Mouse (Mus musculus) liver, embryonic 14.5 days (tissue): ENCODE measurements at regions not wholly inside any gene's neighbourhood (a gene's known extent, or its start where the extent isn't known, plus 50 kb on each side); places are given as distances from the start of the nearest gene placed in this dataset.

Source experiments
- ATAC-seq: fragments of 200-750 bp; cut with Nextera tagmentation; 2 replicates; pipeline ENCODE4 v1.8.0; 2017; ENCODE audit warnings: moderate number of reproducible peaks, mild to moderate bottlenecking, moderate library complexity; ENCODE audit not compliant: insufficient read depth
- DNase-seq, 3 experiments: peaks; one replicate each; pipeline ENCODE4 v3.0.0-alpha.2; 2012 to 2013; ENCODE audit warnings: low read depth in 3 of 3, low spot score in 3 of 3
- H3K27ac ChIP-seq: fragments of 300-500 bp; sonication (generic); 2 replicates; pipeline ENCODE4 v1.5.1; 2014; ENCODE audit warnings: moderate library complexity, mild to moderate bottlenecking, control low read depth, inconsistent platforms
- H3K27me3 ChIP-seq: fragments of 300-500 bp; sonication (generic); 2 replicates; pipeline ENCODE4 v1.6.1; 2014; ENCODE audit warnings: mild to moderate bottlenecking, low read length, moderate library complexity; ENCODE audit not compliant: control insufficient read depth, insufficient read depth
- H3K36me3 ChIP-seq: fragments of 300-500 bp; sonication (generic); replicated peaks from 2 replicates; pipeline ENCODE4 v1.6.1; 2014; ENCODE audit warnings: low read depth; ENCODE audit not compliant: control insufficient read depth, insufficient read depth
- H3K4me1 ChIP-seq, 2 experiments: fragments of 200-500 bp in 1 of 2; fragments of 300-500 bp in 1 of 2; sonication (generic) in 1 of 2; replicated peaks; 2 replicates each; pipeline ENCODE4 v1.6.1; 2012 to 2014; ENCODE audit warnings: antibody characterized with exemption in 1 of 2, inconsistent platforms in 1 of 2, low read length in 1 of 2; ENCODE audit not compliant: control insufficient read depth in 2 of 2, insufficient read depth in 2 of 2
- H3K4me2 ChIP-seq: fragments of 300-500 bp; sonication (generic); 2 replicates; pipeline ENCODE4 v1.6.1; 2014; ENCODE audit warnings: low read depth, mild to moderate bottlenecking, control low read depth, moderate library complexity
- H3K4me3 ChIP-seq, 2 experiments: fragments of 200-500 bp in 1 of 2; fragments of 300-500 bp in 1 of 2; sonication (generic) in 1 of 2; 2 replicates each; pipeline ENCODE4 v1.5.1; 2012 to 2014; ENCODE audit warnings: low read depth in 2 of 2, low read length in 2 of 2, mild to moderate bottlenecking in 2 of 2, control low read depth in 1 of 2, inconsistent platforms in 1 of 2, moderate library complexity in 1 of 2; ENCODE audit not compliant: insufficient read depth in 1 of 2
- H3K9ac ChIP-seq: fragments of 300-500 bp; sonication (generic); replicated peaks from 2 replicates; pipeline ENCODE4 v1.6.1; 2014; ENCODE audit warnings: mild to moderate bottlenecking, control low read depth, moderate library complexity
- H3K9me3 ChIP-seq: fragments of 300-500 bp; sonication (generic); 2 replicates; pipeline ENCODE4 v1.6.1; 2016; ENCODE audit warnings: low read length, mixed read lengths; ENCODE audit not compliant: control insufficient read depth
- CTCF ChIP-seq: IDR thresholded peaks from 2 replicates; pipeline ENCODE4 v1.5.1; 2016; ENCODE audit warnings: antibody characterized with exemption, low read depth, control low read depth
- EP300 ChIP-seq: IDR thresholded peaks from 2 replicates; pipeline ENCODE4 v1.6.1; 2016; ENCODE audit warnings: antibody characterized with exemption, low read depth
- WGBS: fragments of 180-500 bp; shearing (Covaris S2); extraction: QIAGEN DNeasy Blood & Tissue Kit; methylation state at CpG from one replicate; pipeline ENCODE4 v1.1.7; 2014; ENCODE audit not compliant: insufficient replicate concordance; 5-methylcytosine and 5-hydroxymethylcytosine counted together

- WGBS = 61% methylated on average over 8 of the region's 8 CpGs
- no peaks in the 10 kb centered on the region for H3K27me3 ChIP-seq
- H3K27ac ChIP-seq = no peak overlapping the region
- TF ChIP-seq EP300 (no peak), CTCF (no peak)
- H3K36me3 ChIP-seq = no peaks in the 10 kb centered on the region
- no peaks in the 10 kb centered on the region for H3K9me3 ChIP-seq
- no peaks in the 10 kb centered on the region for H3K4me1 ChIP-seq
- H3K4me2 ChIP-seq = no peak overlapping the region
- H3K4me3 ChIP-seq = no peak overlapping the region
- H3K9ac ChIP-seq = no peak overlapping the region
- ATAC-seq (no peak), DNase-seq (no peak)
Measured at GRCm38 (mm10) chr1:35428126-35428840, 578.5 kb downstream of the Plekhb2 start.

- no peak overlapping the region for H3K9ac ChIP-seq
Measured at GRCm38 (mm10) chr1:35429471-35429870, 579.7 kb downstream of the Plekhb2 start.

GRCm38 (mm10) chr1:35435721-35436120 is 585.9 kb downstream of the Plekhb2 start:
- TF ChIP-seq EP300 (no peak), CTCF (no peak)
- H3K9me3 ChIP-seq = no peaks in the 10 kb centered on the region
- H3K4me2 ChIP-seq = no peak overlapping the region
- no peak overlapping the region for H3K27ac ChIP-seq
- no peak overlapping the region for H3K9ac ChIP-seq
- DNase-seq (no peak), ATAC-seq (no peak)
- WGBS = 63% methylated on average over 3 of the region's 3 CpGs
- H3K36me3 ChIP-seq = no peaks in the 10 kb centered on the region
- H3K4me1 ChIP-seq = no peaks in the 10 kb centered on the region
- H3K4me3 ChIP-seq = no peak overlapping the region
- no peaks in the 10 kb centered on the region for H3K27me3 ChIP-seq

More at GRCm38 (mm10) chr1:35429471-35429870, 579.7 kb downstream of the Plekhb2 start:
- H3K4me3 ChIP-seq = no peak overlapping the region
- H3K9me3 ChIP-seq = no peaks in the 10 kb centered on the region
- no peak overlapping the region for H3K4me2 ChIP-seq
- no peak for DNase-seq
- 42% methylated on average over 1 of the region's 1 CpGs for WGBS
- H3K36me3 ChIP-seq = no peaks in the 10 kb centered on the region
- H3K4me1 ChIP-seq = no peaks in the 10 kb centered on the region
- TF ChIP-seq EP300 = no peak
- no peak overlapping the region for H3K27ac ChIP-seq
- no peak for ATAC-seq
- no peaks in the 10 kb centered on the region for H3K27me3 ChIP-seq

GRCm38 (mm10) chr1:35447345-35447744 is 597.6 kb downstream of the Plekhb2 start:
- Histone ChIP-seq H3K4me1 (no peaks in the 10 kb centered on the region), H3K4me2 (no peak overlapping the region), H3K27ac (no peak overlapping the region), H3K9me3 (no peaks in the 10 kb centered on the region), H3K36me3 (no peaks in the 10 kb centered on the region), H3K27me3 (no peaks in the 10 kb centered on the region), H3K4me3 (no peak overlapping the region), H3K9ac (no peak overlapping the region)
- DNase-seq (no peak), ATAC-seq (no peak)
- TF ChIP-seq EP300 = no peak
- 0 out of 2 replicates have a peak, but pooled peaks have one; percentile 2 for TF ChIP-seq CTCF

- Histone ChIP-seq H3K4me1 (no peaks in the 10 kb centered on the region), H3K9me3 (no peaks in the 10 kb centered on the region), H3K27me3 (no peaks in the 10 kb centered on the region), H3K9ac (no peak overlapping the region), H3K4me3 (no peak overlapping the region), H3K27ac (no peak overlapping the region), H3K36me3 (no peaks in the 10 kb centered on the region), H3K4me2 (no peak overlapping the region)
- 69% methylated on average over 19 of the region's 19 CpGs for WGBS
- TF ChIP-seq EP300 = no peak
- TF ChIP-seq CTCF = no peak
- ATAC-seq = no peak
- DNase-seq = no peak
Measured at GRCm38 (mm10) chr1:35452441-35453107, 602.8 kb downstream of the Plekhb2 start.
